Mouse (Mus musculus) liver, embryonic 14.5 days (tissue): Measurements from ENCODE around the gene Lrrfip2. TPM values are rescaled to one million over a fixed set of nuclear protein-coding genes. Genes with fewer than 3 reads are reported as not detected.

Source experiments
- ATAC-seq: fragments of 200-750 bp; cut with Nextera tagmentation; 2 replicates; pipeline ENCODE4 v1.8.0; 2017; ENCODE audit warnings: moderate number of reproducible peaks, mild to moderate bottlenecking, moderate library complexity; ENCODE audit not compliant: insufficient read depth
- DNase-seq, 3 experiments: peaks; one replicate each; pipeline ENCODE4 v3.0.0-alpha.2; 2012 to 2013; ENCODE audit warnings: low read depth in 3 of 3, low spot score in 3 of 3
- H3K27ac ChIP-seq: fragments of 300-500 bp; sonication (generic); 2 replicates; pipeline ENCODE4 v1.5.1; 2014; ENCODE audit warnings: moderate library complexity, mild to moderate bottlenecking, control low read depth, inconsistent platforms
- H3K27me3 ChIP-seq: fragments of 300-500 bp; sonication (generic); 2 replicates; pipeline ENCODE4 v1.6.1; 2014; ENCODE audit warnings: mild to moderate bottlenecking, low read length, moderate library complexity; ENCODE audit not compliant: control insufficient read depth, insufficient read depth
- H3K36me3 ChIP-seq: fragments of 300-500 bp; sonication (generic); replicated peaks from 2 replicates; pipeline ENCODE4 v1.6.1; 2014; ENCODE audit warnings: low read depth; ENCODE audit not compliant: control insufficient read depth, insufficient read depth
- H3K4me1 ChIP-seq, 2 experiments: fragments of 200-500 bp in 1 of 2; fragments of 300-500 bp in 1 of 2; sonication (generic) in 1 of 2; replicated peaks; 2 replicates each; pipeline ENCODE4 v1.6.1; 2012 to 2014; ENCODE audit warnings: antibody characterized with exemption in 1 of 2, inconsistent platforms in 1 of 2, low read length in 1 of 2; ENCODE audit not compliant: control insufficient read depth in 2 of 2, insufficient read depth in 2 of 2
- H3K4me2 ChIP-seq: fragments of 300-500 bp; sonication (generic); 2 replicates; pipeline ENCODE4 v1.6.1; 2014; ENCODE audit warnings: low read depth, mild to moderate bottlenecking, control low read depth, moderate library complexity
- H3K4me3 ChIP-seq, 2 experiments: fragments of 200-500 bp in 1 of 2; fragments of 300-500 bp in 1 of 2; sonication (generic) in 1 of 2; 2 replicates each; pipeline ENCODE4 v1.5.1; 2012 to 2014; ENCODE audit warnings: low read depth in 2 of 2, low read length in 2 of 2, mild to moderate bottlenecking in 2 of 2, control low read depth in 1 of 2, inconsistent platforms in 1 of 2, moderate library complexity in 1 of 2; ENCODE audit not compliant: insufficient read depth in 1 of 2
- H3K9ac ChIP-seq: fragments of 300-500 bp; sonication (generic); replicated peaks from 2 replicates; pipeline ENCODE4 v1.6.1; 2014; ENCODE audit warnings: mild to moderate bottlenecking, control low read depth, moderate library complexity
- H3K9me3 ChIP-seq: fragments of 300-500 bp; sonication (generic); 2 replicates; pipeline ENCODE4 v1.6.1; 2016; ENCODE audit warnings: low read length, mixed read lengths; ENCODE audit not compliant: control insufficient read depth
- CTCF ChIP-seq: IDR thresholded peaks from 2 replicates; pipeline ENCODE4 v1.5.1; 2016; ENCODE audit warnings: antibody characterized with exemption, low read depth, control low read depth
- EP300 ChIP-seq: IDR thresholded peaks from 2 replicates; pipeline ENCODE4 v1.6.1; 2016; ENCODE audit warnings: antibody characterized with exemption, low read depth
- WGBS: fragments of 180-500 bp; shearing (Covaris S2); extraction: QIAGEN DNeasy Blood & Tissue Kit; methylation state at CpG from one replicate; pipeline ENCODE4 v1.1.7; 2014; ENCODE audit not compliant: insufficient replicate concordance; 5-methylcytosine and 5-hydroxymethylcytosine counted together
- polyA plus RNA-seq, 2 experiments: library from polyadenylated mRNA; depleted of rRNA in 1 of 2; stranded (reverse) in 1 of 2; unstranded in 1 of 2; fragments of >200 nt; fragmentation: Nextera tagmentation in 1 of 2; extraction: Ambion mirVana in 1 of 2; gene quantifications; 2 replicates each; pipeline versions ENCODE4 v1.2.1 to v1.2.3; 2012 to 2014

Gene Lrrfip2
- polyA plus RNA-seq, 2 experiments: 13.6 to 15.0 TPM

GRCm38 (mm10) chr9:111152314-111152897, 35.0 kb downstream of the Lrrfip2 start:
- Histone ChIP-seq H3K27ac (no peak overlapping the region), H3K27me3 (no peaks in the 10 kb centered on the region), H3K4me3 (no peak overlapping the region), H3K4me2 (no peak overlapping the region), H3K36me3 (no peaks in the 10 kb centered on the region), H3K4me1 (peaks cover 0 to 10% of the 10 kb centered on the region in 2 experiments; a peak in 2 of 4 replicates), H3K9ac (no peak overlapping the region), H3K9me3 (no peaks in the 10 kb centered on the region)
- DNase-seq (peak in 1 of 3 experiments; percentile 4), ATAC-seq (no peak)
- TF ChIP-seq CTCF: no peak
- no peak for TF ChIP-seq EP300
- 46% methylated on average over 2 of the region's 2 CpGs for WGBS

GRCm38 (mm10) chr9:111153026-111153425, 35.6 kb downstream of the Lrrfip2 start:
- no peak overlapping the region for H3K9ac ChIP-seq
- peaks cover 0 to 10% of the 10 kb centered on the region in 2 experiments; a peak in 2 of 4 replicates for H3K4me1 ChIP-seq
- no peak overlapping the region for H3K27ac ChIP-seq
- TF ChIP-seq EP300 (no peak), CTCF (no peak)
- H3K36me3 ChIP-seq: no peaks in the 10 kb centered on the region
- ATAC-seq: no peak
- DNase-seq: no peak
- H3K4me2 ChIP-seq: no peak overlapping the region
- H3K4me3 ChIP-seq: no peak overlapping the region
- 83% methylated on average over 3 of the region's 3 CpGs for WGBS
- H3K9me3 ChIP-seq: no peaks in the 10 kb centered on the region
- no peaks in the 10 kb centered on the region for H3K27me3 ChIP-seq

DNA sequence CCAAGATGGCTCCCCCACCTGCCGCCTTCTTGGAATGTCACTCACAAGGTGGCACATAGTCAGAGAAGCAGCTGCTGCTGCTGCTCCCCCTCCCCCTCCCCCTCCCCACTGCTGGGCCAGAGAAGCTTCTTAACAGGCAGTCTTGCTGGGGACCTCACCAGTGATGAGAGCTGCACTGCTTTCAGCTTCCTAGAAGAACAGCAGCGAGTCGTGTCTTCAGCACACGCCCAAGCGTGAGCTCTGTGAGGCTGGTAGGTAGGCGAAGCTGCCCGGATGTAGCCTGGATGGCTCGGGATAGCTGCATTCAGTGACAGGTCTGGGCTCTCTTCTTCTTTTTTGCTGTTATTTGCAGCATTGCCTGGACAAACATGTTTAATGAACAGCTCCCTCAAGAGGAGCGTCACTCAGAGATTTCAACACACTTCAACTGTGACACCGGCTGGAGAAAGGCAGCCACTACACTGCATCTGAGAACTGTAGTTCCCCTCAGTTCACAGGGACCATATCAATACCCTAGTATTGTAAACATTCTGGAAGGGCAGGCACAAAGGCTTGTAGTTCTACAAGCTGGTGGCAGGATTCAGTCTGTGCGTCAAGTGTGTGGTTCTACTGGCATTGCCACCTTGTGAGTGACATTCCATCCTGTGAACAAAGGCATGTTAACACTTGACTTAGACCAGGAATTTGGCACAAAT, 38.5 kb downstream of the Lrrfip2 start:
- Histone ChIP-seq H3K4me3 (no peak overlapping the region), H3K27me3 (no peaks in the 10 kb centered on the region), H3K4me2 (no peak overlapping the region), H3K9me3 (no peaks in the 10 kb centered on the region), H3K27ac (no peak overlapping the region), H3K36me3 (no peaks in the 10 kb centered on the region), H3K4me1 (0 out of 4 replicates have a peak, but pooled peaks cover 0 to 3% of the 10 kb centered on the region in 2 experiments), H3K9ac (no peak overlapping the region)
- DNase-seq (peak in 1 of 3 experiments; percentile 3), ATAC-seq (no peak)
- no peak for TF ChIP-seq EP300
- 0 out of 2 replicates have a peak, but pooled peaks have one; percentile 9 for TF ChIP-seq CTCF
- WGBS: 78% methylated on average over 11 of the region's 11 CpGs

DNA sequence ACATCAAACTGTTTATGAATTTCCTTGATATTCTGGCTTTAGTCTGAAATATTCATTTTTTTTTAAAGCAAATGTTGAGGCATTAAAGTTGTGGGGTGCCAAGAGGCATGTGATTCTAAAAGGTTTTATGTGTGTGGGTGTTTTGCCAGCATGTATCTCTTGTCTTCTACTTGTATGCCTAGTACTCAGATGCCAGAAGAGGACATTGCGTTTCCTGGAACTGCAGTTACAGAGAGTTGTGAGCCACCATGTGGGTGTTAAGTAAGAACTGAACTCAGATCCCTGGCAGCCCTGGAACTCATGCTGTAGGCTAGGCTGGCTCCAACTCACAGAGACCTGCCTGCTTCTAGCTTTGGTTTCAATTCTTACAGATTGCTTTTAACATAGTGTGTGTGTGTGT, 42.2 kb downstream of the Lrrfip2 start:
- ATAC-seq: no peak
- no peak for DNase-seq
- Histone ChIP-seq H3K4me2 (no peak overlapping the region), H3K27ac (no peak overlapping the region), H3K9ac (no peak overlapping the region), H3K4me3 (no peak overlapping the region), H3K4me1 (no peaks in the 10 kb centered on the region), H3K36me3 (no peaks in the 10 kb centered on the region), H3K27me3 (no peaks in the 10 kb centered on the region), H3K9me3 (no peaks in the 10 kb centered on the region)
- TF ChIP-seq EP300 (no peak), CTCF (no peak)
- 73% methylated on average over 1 of the region's 1 CpGs for WGBS

DNA sequence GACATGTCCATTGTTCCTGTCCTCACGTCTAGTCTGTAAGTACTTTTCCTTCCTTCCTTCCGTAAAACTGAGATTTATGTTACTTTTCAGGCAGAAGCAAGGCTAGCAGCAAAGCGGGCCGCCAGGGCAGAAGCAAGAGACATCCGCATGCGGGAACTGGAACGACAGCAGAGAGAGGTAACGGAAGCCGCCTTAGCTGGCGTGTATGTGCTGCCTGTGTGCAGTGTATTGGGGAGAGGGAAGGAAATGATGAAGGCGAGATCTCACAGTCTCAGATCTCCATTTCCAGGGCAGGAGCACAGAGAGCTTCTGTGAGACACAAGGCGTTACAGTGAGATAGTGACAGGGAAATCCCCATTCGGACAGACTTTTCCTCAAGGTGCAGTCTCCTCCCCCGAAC, 43.8 kb downstream of the Lrrfip2 start:
- ATAC-seq: no peak
- no peaks in the 10 kb centered on the region for H3K9me3 ChIP-seq
- H3K4me1 ChIP-seq: no peaks in the 10 kb centered on the region
- DNase-seq: no peak
- WGBS: 62% methylated on average over 14 of the region's 14 CpGs
- no peak overlapping the region for H3K4me2 ChIP-seq
- no peak overlapping the region for H3K4me3 ChIP-seq
- no peak overlapping the region for H3K27ac ChIP-seq
- no peaks in the 10 kb centered on the region for H3K36me3 ChIP-seq
- no peaks in the 10 kb centered on the region for H3K27me3 ChIP-seq
- TF ChIP-seq CTCF (no peak), EP300 (no peak)
- H3K9ac ChIP-seq: no peak overlapping the region
